Mouse (Mus musculus): ENCODE results near the gene Tnrc18. TPM values are rescaled to one million over a fixed set of nuclear protein-coding genes. Genes with fewer than 3 reads are reported as not detected.

The Tnrc18 gene
- total RNA-seq, 2 experiments from 2014 or later, result 136 to 162 TPM

GRCm38 (mm10) chr5:142759786-142760185 lies 57.7 kb downstream of the Tnrc18 start:
- intact Hi-C loops (cut with DNase I), result no loop called here

GRCm38 (mm10) chr5:142752241-142752640 lies 65.2 kb downstream of the Tnrc18 start:
- DNase-seq (ENCODE audit: low spot score in 2 of 2), result peak in 1 of 2 experiments; percentile 30
- intact Hi-C loops (cut with DNase I), result no loop called here

More at GRCm38 (mm10) chr5:142759786-142760185, 57.7 kb downstream of the Tnrc18 start:
- DNase-seq (ENCODE audit: low spot score in 2 of 2), result no peak

GRCm38 (mm10) chr5:142750173-142750572 lies 67.3 kb downstream of the Tnrc18 start:
- intact Hi-C loops (cut with DNase I), result no loop called here
- DNase-seq (ENCODE audit: low spot score in 2 of 2), result no peak

- DNase-seq (ENCODE audit: low spot score in 2 of 2), result no peak
- intact Hi-C loops (cut with DNase I), result no loop called here
Observed at GRCm38 (mm10) chr5:142747026-142747629, 70.3 kb downstream of the Tnrc18 start.

- intact Hi-C loops (cut with DNase I), result no loop called here
- DNase-seq (ENCODE audit: low spot score in 2 of 2), result no peak
Observed at GRCm38 (mm10) chr5:142739941-142740340, 77.5 kb downstream of the Tnrc18 start.

- intact Hi-C loops (cut with DNase I), result no loop called here
- DNase-seq (ENCODE audit: low spot score in 2 of 2), result no peak
Observed at GRCm38 (mm10) chr5:142731916-142732315, 85.5 kb downstream of the Tnrc18 start.

GRCm38 (mm10) chr5:142730295-142730694 lies 87.2 kb downstream of the Tnrc18 start:
- no peak for DNase-seq (ENCODE audit: low spot score in 2 of 2)
- intact Hi-C loops (cut with DNase I), result no loop called here

- intact Hi-C loops (cut with DNase I), result loop anchor here (10.0 kb wide), 1 partner anchor 244 kb away; no protein-coding TSS in a partner anchor
- DNase-seq (ENCODE audit: low spot score in 2 of 2), result no peak
Observed at GRCm38 (mm10) chr5:142728301-142728700, 89.2 kb downstream of the Tnrc18 start.

- no peak for DNase-seq (ENCODE audit: low spot score in 2 of 2)
- intact Hi-C loops (cut with DNase I), result loop anchor here (10.0 kb wide), 1 partner anchor 242 kb away; no protein-coding TSS in a partner anchor
Observed at GRCm38 (mm10) chr5:142726748-142727147, 90.7 kb downstream of the Tnrc18 start.

- intact Hi-C loops (cut with DNase I), result loop anchor here (10.0 kb wide), 1 partner anchor 239 kb away; no protein-coding TSS in a partner anchor
Observed at GRCm38 (mm10) chr5:142724265-142724664, 93.2 kb downstream of the Tnrc18 start.

GRCm38 (mm10) chr5:142723520-142724133 lies 93.8 kb downstream of the Tnrc18 start:
- DNase-seq (ENCODE audit: low spot score in 2 of 2), result peak; percentile 71 to 79
- intact Hi-C loops (cut with DNase I), result loop anchor here (10.0 kb wide), 1 partner anchor 239 kb away; no protein-coding TSS in a partner anchor

More at GRCm38 (mm10) chr5:142724265-142724664, 93.2 kb downstream of the Tnrc18 start:
- DNase-seq (ENCODE audit: low spot score in 2 of 2), result no peak

GRCm38 (mm10) chr5:142719897-142720296 lies 97.6 kb downstream of the Tnrc18 start:
- intact Hi-C loops (cut with DNase I), result loop anchor here (5.0 to 10.0 kb wide), 5 partner anchors 93 to 235 kb away; partner anchors contain the start of gene Wipi2
- no peak for DNase-seq (ENCODE audit: low spot score in 2 of 2)

- intact Hi-C loops (cut with DNase I), result loop anchor here (5.0 to 10.0 kb wide), 4 partner anchors 91 to 214 kb away; partner anchors contain the start of gene Wipi2
- no peak for DNase-seq (ENCODE audit: low spot score in 2 of 2)
Observed at GRCm38 (mm10) chr5:142718486-142718885, 99.0 kb downstream of the Tnrc18 start.

- intact Hi-C loops (cut with DNase I), result loop anchor here (5.0 to 10.0 kb wide), 4 partner anchors 91 to 213 kb away; partner anchors contain the start of gene Wipi2
Observed at GRCm38 (mm10) chr5:142718037-142718436, 99.4 kb downstream of the Tnrc18 start.

GRCm38 (mm10) chr5:142716056-142716455 lies 101.4 kb downstream of the Tnrc18 start:
- DNase-seq (ENCODE audit: low spot score in 2 of 2), result no peak
- intact Hi-C loops (cut with DNase I), result loop anchor here (2.0 to 10.0 kb wide), 5 partner anchors 45 to 211 kb away; partner anchors contain the start of gene Wipi2

More at GRCm38 (mm10) chr5:142718037-142718436, 99.4 kb downstream of the Tnrc18 start:
- DNase-seq (ENCODE audit: low spot score in 2 of 2), result peak; percentile 82 to 91

GRCm38 (mm10) chr5:142715059-142715458 lies 102.4 kb downstream of the Tnrc18 start:
- intact Hi-C loops (cut with DNase I), result loop anchor here (5.0 to 10.0 kb wide), 4 partner anchors 88 to 210 kb away; partner anchors contain the start of gene Wipi2
- no peak for DNase-seq (ENCODE audit: low spot score in 2 of 2)

GRCm38 (mm10) chr5:142713966-142714365 lies 103.5 kb downstream of the Tnrc18 start:
- intact Hi-C loops (cut with DNase I), result loop anchor here (10.0 kb wide), 1 partner anchor 209 kb away; no protein-coding TSS in a partner anchor

GRCm38 (mm10) chr5:142712373-142712772 lies 105.1 kb downstream of the Tnrc18 start:
- no peak for DNase-seq (ENCODE audit: low spot score in 2 of 2)
- intact Hi-C loops (cut with DNase I), result loop anchor here (10.0 kb wide), 1 partner anchor 208 kb away; no protein-coding TSS in a partner anchor

More at GRCm38 (mm10) chr5:142713966-142714365, 103.5 kb downstream of the Tnrc18 start:
- DNase-seq (ENCODE audit: low spot score in 2 of 2), result no peak

- intact Hi-C loops (cut with DNase I), result no loop called here
- no peak for DNase-seq (ENCODE audit: low spot score in 2 of 2)
Observed at GRCm38 (mm10) chr5:142709436-142709835, 108.0 kb downstream of the Tnrc18 start.

- intact Hi-C loops (cut with DNase I), result no loop called here
- DNase-seq (ENCODE audit: low spot score in 2 of 2), result no peak
Observed at GRCm38 (mm10) chr5:142707709-142708108, 109.8 kb downstream of the Tnrc18 start.

Measured in left cerebral cortex, postnatal 14 days (tissue).